Mouse (Mus musculus) forebrain, embryonic 11.5 days (tissue): ENCODE measurements around the gene Rnf216. TPM values are rescaled to one million over a fixed set of nuclear protein-coding genes. Genes with fewer than 3 reads are reported as not detected.

ENCODE experiments used
- ATAC-seq: fragments of 200-750 bp; cut with Nextera tagmentation; replicated peaks from 2 replicates; pipeline ENCODE4 v1.8.0; 2017; ENCODE audit warnings: moderate TSS enrichment; ENCODE audit not compliant: low FRiP score
- DNase-seq: peaks from one replicate; pipeline ENCODE4 v3.0.0-alpha.2; 2017; ENCODE audit warnings: low spot score
- H3K27ac ChIP-seq: fragments of 300-500 bp; sonication (generic); 2 replicates; pipeline ENCODE4 v1.5.1; 2014; ENCODE audit warnings: low read depth, low read length
- H3K27me3 ChIP-seq: fragments of 300-500 bp; sonication (generic); 2 replicates; pipeline ENCODE4 v1.6.1; 2014; ENCODE audit warnings: mild to moderate bottlenecking, low read length, mixed read lengths; ENCODE audit not compliant: control insufficient read depth, insufficient read depth
- H3K36me3 ChIP-seq: fragments of 300-500 bp; sonication (generic); 2 replicates; pipeline ENCODE4 v1.6.1; 2014; ENCODE audit warnings: mild to moderate bottlenecking, low read length, moderate library complexity, mixed read lengths; ENCODE audit not compliant: control insufficient read depth, insufficient read depth
- H3K4me1 ChIP-seq: fragments of 300-500 bp; sonication (generic); replicated peaks from 2 replicates; pipeline ENCODE4 v1.6.1; 2014; ENCODE audit warnings: low read length, mixed read lengths; ENCODE audit not compliant: control insufficient read depth, insufficient read depth
- H3K4me2 ChIP-seq: fragments of 300-500 bp; sonication (generic); 2 replicates; pipeline ENCODE4 v1.6.1; 2014; ENCODE audit warnings: low read depth, mild to moderate bottlenecking, low read length, moderate library complexity, mixed read lengths; ENCODE audit not compliant: severe bottlenecking
- H3K4me3 ChIP-seq: fragments of 300-500 bp; sonication (generic); 2 replicates; pipeline ENCODE4 v1.5.1; 2014; ENCODE audit warnings: low read depth, low read length
- H3K9ac ChIP-seq: fragments of 300-500 bp; sonication (generic); 2 replicates; pipeline ENCODE4 v1.6.1; 2014; ENCODE audit warnings: low read length
- H3K9me3 ChIP-seq: fragments of 300-500 bp; sonication (generic); 2 replicates; pipeline ENCODE4 v1.6.1; 2016; ENCODE audit warnings: low read length, mixed read lengths; ENCODE audit not compliant: control insufficient read depth
- WGBS: fragments of 180-500 bp; shearing (Covaris S2); extraction: QIAGEN DNeasy Blood & Tissue Kit; methylation state at CpG from one replicate; pipeline ENCODE4 v1.1.7; 2014; 5-methylcytosine and 5-hydroxymethylcytosine counted together
- microRNA-seq: library from miRNA; unstranded; fragments of <30 nt; microRNA quantifications from one replicate; pipeline ENCODE4, GENCODE M21; 2016; ENCODE audit not compliant: insufficient number of aligned reads
- polyA plus RNA-seq: library from polyadenylated mRNA; unstranded; fragments of >200 nt; fragmentation: Nextera tagmentation; extraction: Ambion mirVana; gene quantifications from 2 replicates; pipeline ENCODE4 v1.2.1, GENCODE M21; 2014

The Rnf216 gene
- polyA plus RNA-seq, 1 experiment from 2014 or later, result 42.7 TPM

DNA sequence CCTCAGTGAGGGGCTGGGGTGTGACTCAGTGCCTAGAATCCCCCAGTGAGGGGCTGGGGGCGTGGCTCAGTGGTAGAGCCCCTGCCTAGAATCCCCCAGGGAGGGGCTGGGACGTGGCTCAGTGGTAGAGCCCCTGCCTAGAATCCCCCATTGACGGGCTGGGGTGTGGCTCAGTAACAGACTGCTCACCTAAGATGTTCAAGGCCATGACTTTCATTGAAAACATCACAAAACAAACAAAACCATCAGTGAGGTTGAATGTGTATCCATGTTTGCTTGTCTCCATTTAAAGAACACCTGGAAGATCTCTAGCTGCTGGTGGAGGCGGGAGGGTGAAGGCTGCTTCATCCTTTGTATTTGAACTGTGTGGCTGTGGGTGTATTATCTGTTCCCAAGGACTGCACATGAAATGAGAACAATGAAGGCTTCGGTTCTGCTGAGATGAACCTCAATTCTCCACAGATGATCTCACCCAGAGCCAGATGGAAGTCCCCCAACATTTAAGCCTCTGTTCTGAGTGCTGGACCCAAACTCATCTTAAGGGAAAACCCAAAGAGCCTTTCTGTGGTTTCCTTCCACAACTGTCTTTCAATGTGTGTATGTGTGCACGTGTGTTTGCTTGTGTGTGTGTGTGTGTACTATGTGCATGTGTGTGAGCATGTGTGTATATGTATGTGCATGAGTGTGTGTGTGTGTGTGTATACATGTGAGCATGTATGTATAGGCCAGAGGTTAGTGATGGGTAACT, 155.7 kb downstream of the Rnf216 start:
- Histone ChIP-seq H3K4me2 (no peak overlapping the region), H3K4me1 (peaks cover 5% of the 10 kb centered on the region; the same call in 1 of the 2 replicates), H3K9ac (no peak overlapping the region), H3K4me3 (no peak overlapping the region), H3K27ac (no peak overlapping the region), H3K36me3 (no peaks in the 10 kb centered on the region), H3K9me3 (no peaks in the 10 kb centered on the region), H3K27me3 (no peaks in the 10 kb centered on the region; the same call in 1 of the 2 replicates)
- ATAC-seq, result no peak
- WGBS, result 73% methylated on average over 6 of the region's 6 CpGs
- no peak for DNase-seq

DNA sequence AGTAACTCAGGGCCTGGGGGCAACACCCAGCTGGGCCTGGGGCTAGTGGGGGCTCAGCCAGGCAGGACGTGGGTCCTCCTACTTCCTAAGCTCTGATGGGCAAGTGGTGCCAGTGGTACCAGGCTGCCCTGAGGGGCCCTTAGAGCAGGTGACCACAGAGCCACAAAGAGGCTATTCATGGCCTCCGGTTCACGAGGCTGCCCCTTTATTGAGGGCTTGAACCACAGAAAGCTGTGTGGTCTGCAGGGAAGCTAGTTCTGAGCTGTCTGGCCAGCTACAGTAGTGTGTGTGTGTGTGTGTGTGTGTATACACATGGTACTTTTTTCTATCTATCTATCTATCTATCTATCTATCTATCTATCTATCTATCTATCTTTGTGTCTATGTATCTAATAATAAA, 159.2 kb downstream of the Rnf216 start:
- Histone ChIP-seq H3K9me3 (no peaks in the 10 kb centered on the region), H3K27me3 (no peaks in the 10 kb centered on the region; the same call in 1 of the 2 replicates), H3K4me3 (no peak overlapping the region), H3K27ac (no peak overlapping the region), H3K36me3 (no peaks in the 10 kb centered on the region), H3K4me2 (no peak overlapping the region), H3K4me1 (no peaks in the 10 kb centered on the region), H3K9ac (no peak overlapping the region)
- DNase-seq, result no peak
- ATAC-seq, result no peak
- 45% methylated on average over 3 of the region's 3 CpGs for WGBS

DNA sequence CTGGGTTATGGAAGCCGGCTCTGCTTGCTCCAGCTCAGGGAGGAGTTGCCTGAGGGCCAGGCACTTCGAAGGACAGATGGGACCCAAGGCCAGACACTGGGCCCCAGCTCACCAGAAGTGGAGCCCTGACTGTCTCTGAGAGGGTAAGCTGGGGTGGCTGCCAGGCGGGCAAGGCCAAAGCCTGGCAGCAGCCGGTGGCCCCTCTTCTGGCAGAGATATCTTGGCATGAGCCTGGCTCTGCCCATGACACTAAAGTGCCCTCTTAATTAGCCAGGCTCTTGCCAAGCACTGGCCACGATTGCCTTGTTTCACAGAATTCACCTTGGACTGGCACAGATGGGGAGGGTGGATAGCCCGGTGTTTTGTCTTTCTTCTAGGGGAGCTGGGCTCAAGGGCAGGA, 162.4 kb downstream of the Rnf216 start:
- no peak overlapping the region for H3K4me2 ChIP-seq
- H3K4me3 ChIP-seq, result no peak overlapping the region
- DNase-seq (no peak), ATAC-seq (no peak)
- H3K27ac ChIP-seq, result no peak overlapping the region
- no peaks in the 10 kb centered on the region for H3K9me3 ChIP-seq
- WGBS, result 82% methylated on average over 6 of the region's 6 CpGs
- H3K4me1 ChIP-seq, result no peaks in the 10 kb centered on the region
- no peaks in the 10 kb centered on the region for H3K36me3 ChIP-seq
- H3K27me3 ChIP-seq, result no peaks in the 10 kb centered on the region
- no peak overlapping the region for H3K9ac ChIP-seq

GRCm38 (mm10) chr5:142949580-142949979, 163.2 kb downstream of the Rnf216 start:
- H3K4me1 ChIP-seq, result no peaks in the 10 kb centered on the region
- H3K4me3 ChIP-seq, result no peak overlapping the region
- 62% methylated on average over 6 of the region's 6 CpGs for WGBS
- H3K9me3 ChIP-seq, result no peaks in the 10 kb centered on the region
- H3K36me3 ChIP-seq, result no peaks in the 10 kb centered on the region
- ATAC-seq (no peak), DNase-seq (no peak)
- no peaks in the 10 kb centered on the region for H3K27me3 ChIP-seq
- no peak overlapping the region for H3K27ac ChIP-seq
- no peak overlapping the region for H3K4me2 ChIP-seq
- H3K9ac ChIP-seq, result no peak overlapping the region

DNA sequence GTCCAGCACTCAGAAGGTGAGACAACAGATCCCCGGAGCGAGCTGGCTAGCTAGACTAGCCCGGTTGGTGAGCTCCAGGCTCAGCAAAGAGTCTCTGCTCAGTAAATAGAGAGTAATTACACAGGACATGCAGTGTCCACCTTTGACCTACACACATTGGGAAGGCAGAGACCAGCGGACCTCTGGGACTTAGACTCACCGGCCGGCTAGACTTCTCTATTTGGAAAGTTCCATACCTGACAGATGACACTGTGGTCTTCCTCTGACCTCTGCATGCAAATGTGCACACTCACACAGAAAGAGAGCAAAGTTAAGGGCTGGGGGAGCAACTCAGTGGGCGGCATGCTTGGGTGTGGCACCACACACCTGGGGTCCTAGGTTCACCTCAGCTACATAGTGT, 165.3 kb downstream of the Rnf216 start:
- ATAC-seq, result no peak
- H3K4me1 ChIP-seq, result no peaks in the 10 kb centered on the region
- no peak overlapping the region for H3K4me3 ChIP-seq
- H3K36me3 ChIP-seq, result no peaks in the 10 kb centered on the region
- no peak overlapping the region for H3K4me2 ChIP-seq
- H3K9me3 ChIP-seq, result no peaks in the 10 kb centered on the region
- no peak for DNase-seq
- WGBS, result 90% methylated on average over 7 of the region's 7 CpGs
- H3K9ac ChIP-seq, result no peak overlapping the region
- H3K27ac ChIP-seq, result no peak overlapping the region
- H3K27me3 ChIP-seq, result no peaks in the 10 kb centered on the region

- Histone ChIP-seq H3K36me3 (no peaks in the 10 kb centered on the region), H3K9me3 (no peaks in the 10 kb centered on the region), H3K27me3 (no peaks in the 10 kb centered on the region), H3K9ac (no peak overlapping the region), H3K4me3 (no peak overlapping the region), H3K4me2 (no peak overlapping the region), H3K27ac (no peak overlapping the region), H3K4me1 (no peaks in the 10 kb centered on the region)
- 61% methylated on average over 8 of the region's 8 CpGs for WGBS
- ATAC-seq, result no peak
- no peak for DNase-seq
Measured at GRCm38 (mm10) chr5:142944979-142945682, 167.7 kb downstream of the Rnf216 start.

Small RNA genes lying within 50 kb of the gene (microRNA-seq; reads per million reads assigned to microRNA genes)
- not detected for gene Gm44405

Other genes starting within 250 kb of the Rnf216 start
- 15.4 and 16.0 TPM in 2 replicates for gene Fbxl18, start 217.6 kb downstream of the Rnf216 start, polyA plus RNA-seq
- 13,526 and 13,808 TPM in 2 replicates for gene Actb, start 206.2 kb downstream of the Rnf216 start, polyA plus RNA-seq
- gene Fscn1, start 152.7 kb downstream of the Rnf216 start, polyA plus RNA-seq, result 680 and 728 TPM in 2 replicates
- 0.07 TPM in 1 of 2 replicates, not detected in the other for gene Olfr718-ps1, start 34.6 kb upstream of the Rnf216 start, polyA plus RNA-seq
- gene Rbak, start 67.8 kb upstream of the Rnf216 start, polyA plus RNA-seq, result 15.9 and 17.2 TPM in 2 replicates
- not detected in 2 replicates for gene Spdye4b, start 68.0 kb upstream of the Rnf216 start, polyA plus RNA-seq
- not detected in 2 replicates for gene Spdye4a, start 113.9 kb upstream of the Rnf216 start, polyA plus RNA-seq
- 30.4 and 31.0 TPM in 2 replicates for gene Zfp12, start 122.2 kb upstream of the Rnf216 start, polyA plus RNA-seq
- 3.5 and 4.2 TPM in 2 replicates for gene Zfp316, start 157.0 kb upstream of the Rnf216 start, polyA plus RNA-seq
- not detected in 2 replicates for gene Zfp853, start 180.6 kb upstream of the Rnf216 start, polyA plus RNA-seq
- gene E130309D02Rik, start 202.4 kb upstream of the Rnf216 start, polyA plus RNA-seq, result 65.8 and 75.0 TPM in 2 replicates
- 69.4 and 71.9 TPM in 2 replicates for gene Zdhhc4, start 216.3 kb upstream of the Rnf216 start, polyA plus RNA-seq
- 0.31 and 0.64 TPM in 2 replicates for gene Grid2ip, start 244.3 kb upstream of the Rnf216 start, polyA plus RNA-seq